Mouse (Mus musculus) heart, adult 2 months (tissue): ENCODE results near the gene Pi4k2a.

ENCODE experiments used
- CTCF ChIP-seq: fragments of 200-600 bp; IDR thresholded peaks from 2 replicates; pipeline ENCODE4 v1.8.1; 2022; ENCODE audit warnings: antibody characterized with exemption, mild to moderate bottlenecking, moderate library complexity
- POLR2A ChIP-seq: fragments of 200-500 bp; IDR thresholded peaks from 2 replicates; pipeline ENCODE4 v1.6.1; 2011; ENCODE audit warnings: mild to moderate bottlenecking, low read depth, low read length, control low read depth; ENCODE audit not compliant: insufficient read depth

GRCm38 (mm10) chr19:42144541-42145167, 54.4 kb downstream of the Pi4k2a start:
- TF ChIP-seq POLR2A (no peak), CTCF (peak; percentile 85)
